Mouse (Mus musculus) heart, embryonic 14.5 days (tissue): ENCODE measurements around the gene Pcdh17. TPM values are rescaled to one million over a fixed set of nuclear protein-coding genes. Genes with fewer than 3 reads are reported as not detected.

Experiments
- ATAC-seq: fragments of 200-750 bp; cut with Nextera tagmentation; 2 replicates; pipeline ENCODE4 v1.8.0; 2017; ENCODE audit warnings: low read depth, moderate TSS enrichment; ENCODE audit not compliant: insufficient number of reproducible peaks, insufficient read depth, low FRiP score
- H3K27ac ChIP-seq, 2 experiments: fragments of 200-500 bp in 1 of 2; fragments of 300-500 bp in 1 of 2; sonication (generic) in 1 of 2; replicated peaks in 1 of 2; 2 replicates each; pipeline ENCODE4 v1.5.1; 2012 to 2014; ENCODE audit warnings: low read depth in 2 of 2, low read length in 2 of 2, control low read depth in 1 of 2, mild to moderate bottlenecking in 1 of 2, mixed read lengths in 1 of 2; ENCODE audit not compliant: control insufficient read depth in 1 of 2, insufficient read depth in 1 of 2
- H3K27me3 ChIP-seq: fragments of 300-500 bp; sonication (generic); 2 replicates; pipeline ENCODE4 v1.6.1; 2014; ENCODE audit warnings: mild to moderate bottlenecking, low read length, control low read depth; ENCODE audit not compliant: control insufficient read depth, insufficient read depth
- H3K36me3 ChIP-seq: fragments of 300-500 bp; sonication (generic); 2 replicates; pipeline ENCODE4 v1.6.1; 2014; ENCODE audit warnings: mild to moderate bottlenecking, control low read depth, low read length, mixed read lengths; ENCODE audit not compliant: control insufficient read depth, insufficient read depth
- H3K4me1 ChIP-seq, 2 experiments: fragments of 200-500 bp in 1 of 2; fragments of 300-500 bp in 1 of 2; sonication (generic) in 1 of 2; 2 replicates each; pipeline ENCODE4 v1.6.1; 2012 to 2014; ENCODE audit warnings: low read length in 2 of 2, control low read depth in 1 of 2, mixed read lengths in 1 of 2; ENCODE audit not compliant: control insufficient read depth in 2 of 2, insufficient read depth in 2 of 2
- H3K4me2 ChIP-seq: fragments of 300-500 bp; sonication (generic); 2 replicates; pipeline ENCODE4 v1.6.1; 2014; ENCODE audit warnings: mild to moderate bottlenecking, low read length
- H3K4me3 ChIP-seq, 2 experiments: fragments of 200-500 bp in 1 of 2; fragments of 300-500 bp in 1 of 2; sonication (generic) in 1 of 2; 2 replicates each; pipeline ENCODE4 v1.5.1; 2012 to 2014; ENCODE audit warnings: low read length in 2 of 2, mild to moderate bottlenecking in 2 of 2, control low read depth in 1 of 2, low read depth in 1 of 2, moderate library complexity in 1 of 2; ENCODE audit not compliant: control insufficient read depth in 1 of 2, insufficient read depth in 1 of 2
- H3K9ac ChIP-seq: fragments of 300-500 bp; sonication (generic); 2 replicates; pipeline ENCODE4 v1.6.1; 2014; ENCODE audit warnings: mild to moderate bottlenecking, low read length
- H3K9me3 ChIP-seq: fragments of 300-500 bp; sonication (generic); 2 replicates; pipeline ENCODE4 v1.6.1; 2016; ENCODE audit warnings: low read length, control low read depth; ENCODE audit not compliant: control insufficient read depth
- WGBS: fragments of 180-500 bp; shearing (Covaris S2); extraction: QIAGEN DNeasy Blood & Tissue Kit; methylation state at CpG from one replicate; pipeline ENCODE4 v1.1.7; 2014; 5-methylcytosine and 5-hydroxymethylcytosine counted together
- polyA plus RNA-seq: library from polyadenylated mRNA; unstranded; fragments of >200 nt; fragmentation: Nextera tagmentation; extraction: Ambion mirVana; gene quantifications from 2 replicates; pipeline ENCODE4 v1.2.1, GENCODE M21; 2014

Gene Pcdh17
- polyA plus RNA-seq, 1 experiment from 2014 or later: 3.5 TPM

DNA sequence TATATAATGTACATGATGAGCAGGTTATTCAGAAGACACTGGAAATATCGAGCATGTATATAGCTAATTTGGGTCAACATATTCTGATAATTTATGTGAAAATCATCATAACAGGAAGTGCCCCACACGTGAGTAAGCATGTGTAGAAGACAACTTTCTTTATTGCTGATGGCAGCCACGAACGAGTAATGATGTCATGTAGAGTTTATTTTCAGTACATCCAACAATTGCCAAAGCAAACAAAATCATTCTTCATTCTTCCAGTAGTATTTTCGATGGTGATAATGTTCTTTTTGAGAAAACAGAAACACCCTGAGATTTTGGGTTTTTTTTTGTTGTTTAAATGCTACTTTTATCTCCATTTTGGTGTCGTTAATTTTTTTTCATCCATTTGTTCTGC lies 37.2 kb downstream of the Pcdh17 start:
- Histone ChIP-seq H3K4me3 (no peak overlapping the region), H3K4me1 (no peaks in the 10 kb centered on the region), H3K36me3 (no peaks in the 10 kb centered on the region), H3K27ac (no peak overlapping the region), H3K9me3 (no peaks in the 10 kb centered on the region), H3K9ac (no peak overlapping the region), H3K4me2 (no peak overlapping the region), H3K27me3 (no peaks in the 10 kb centered on the region)
- 65% methylated on average over 6 of the region's 6 CpGs for WGBS
- no peak for ATAC-seq

GRCm38 (mm10) chr14:84484350-84484749 lies 41.0 kb downstream of the Pcdh17 start:
- H3K36me3 ChIP-seq: no peaks in the 10 kb centered on the region
- no peaks in the 10 kb centered on the region for H3K27me3 ChIP-seq
- H3K9ac ChIP-seq: no peak overlapping the region
- H3K4me1 ChIP-seq: no peaks in the 10 kb centered on the region
- WGBS: 77% methylated on average over 4 of the region's 4 CpGs
- no peak overlapping the region for H3K4me3 ChIP-seq
- ATAC-seq: no peak
- H3K27ac ChIP-seq: no peak overlapping the region
- no peaks in the 10 kb centered on the region for H3K9me3 ChIP-seq
- no peak overlapping the region for H3K4me2 ChIP-seq

DNA sequence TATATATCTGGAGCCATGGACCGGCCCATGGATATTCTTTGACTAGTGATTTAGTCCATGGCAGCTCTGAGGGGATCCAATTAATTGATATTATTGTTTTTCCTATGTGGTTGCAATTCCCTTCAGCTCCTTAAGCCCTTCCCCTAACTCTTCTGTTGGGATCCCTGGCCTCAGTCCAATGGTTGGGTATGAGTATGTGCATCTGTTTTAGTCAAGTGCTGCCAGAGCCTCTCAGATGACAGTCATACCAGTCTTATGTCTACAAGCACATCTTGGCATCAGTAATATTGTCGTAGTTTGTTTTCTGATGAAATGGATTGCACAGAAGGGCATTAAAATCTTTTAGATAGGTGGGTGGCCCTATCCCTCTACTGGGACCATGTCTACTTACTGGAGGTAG lies 67.6 kb downstream of the Pcdh17 start:
- Histone ChIP-seq H3K4me1 (no peaks in the 10 kb centered on the region), H3K4me2 (no peak overlapping the region), H3K4me3 (no peak overlapping the region), H3K9me3 (no peaks in the 10 kb centered on the region), H3K36me3 (no peaks in the 10 kb centered on the region), H3K27me3 (no peaks in the 10 kb centered on the region), H3K27ac (no peak overlapping the region), H3K9ac (no peak overlapping the region)
- WGBS: 82% methylated on average over 2 of the region's 2 CpGs
- ATAC-seq: no peak

- no peaks in the 10 kb centered on the region for H3K4me1 ChIP-seq
- no peak overlapping the region for H3K27ac ChIP-seq
- H3K4me2 ChIP-seq: no peak overlapping the region
- H3K9me3 ChIP-seq: no peaks in the 10 kb centered on the region
- H3K4me3 ChIP-seq: no peak overlapping the region
- no peaks in the 10 kb centered on the region for H3K36me3 ChIP-seq
- H3K27me3 ChIP-seq: no peaks in the 10 kb centered on the region
- H3K9ac ChIP-seq: no peak overlapping the region
- no peak for ATAC-seq
- WGBS: 52% methylated on average over 2 of the region's 2 CpGs
These were observed 89.0 kb downstream of the Pcdh17 start for GRCm38 (mm10) chr14:84532397-84532796.

- H3K27ac ChIP-seq: no peak overlapping the region
- H3K4me2 ChIP-seq: no peak overlapping the region
- no peaks in the 10 kb centered on the region for H3K36me3 ChIP-seq
- no peaks in the 10 kb centered on the region for H3K4me1 ChIP-seq
- no peak overlapping the region for H3K4me3 ChIP-seq
- no peak for ATAC-seq
- H3K9ac ChIP-seq: no peak overlapping the region
- no peaks in the 10 kb centered on the region for H3K27me3 ChIP-seq
- no peaks in the 10 kb centered on the region for H3K9me3 ChIP-seq
These were observed 91.9 kb downstream of the Pcdh17 start for GRCm38 (mm10) chr14:84535264-84535663.

GRCm38 (mm10) chr14:84541838-84542237 lies 98.5 kb downstream of the Pcdh17 start:
- whole genome bisulfite sequencing: 83% methylated on average over 3 of the region's 3 CpGs
- no peaks in the 10 kb centered on the region for H3K9me3 ChIP-seq
- no peak overlapping the region for H3K27ac ChIP-seq
- no peaks in the 10 kb centered on the region for H3K27me3 ChIP-seq
- no peak overlapping the region for H3K4me3 ChIP-seq
- no peak overlapping the region for H3K9ac ChIP-seq
- H3K4me1 ChIP-seq: no peaks in the 10 kb centered on the region
- ATAC-seq: no peak
- no peak overlapping the region for H3K4me2 ChIP-seq
- H3K36me3 ChIP-seq: no peaks in the 10 kb centered on the region

- H3K36me3 ChIP-seq: no peaks in the 10 kb centered on the region
- H3K27me3 ChIP-seq: no peaks in the 10 kb centered on the region
- no peak overlapping the region for H3K9ac ChIP-seq
- no peak overlapping the region for H3K4me2 ChIP-seq
- no peak overlapping the region for H3K4me3 ChIP-seq
- no peak overlapping the region for H3K27ac ChIP-seq
- no peak for ATAC-seq
- no peaks in the 10 kb centered on the region for H3K9me3 ChIP-seq
- 54% methylated on average over 2 of the region's 2 CpGs for whole genome bisulfite sequencing
- no peaks in the 10 kb centered on the region for H3K4me1 ChIP-seq
These were observed 102.6 kb downstream of the Pcdh17 start for GRCm38 (mm10) chr14:84545968-84546367.

- no peaks in the 10 kb centered on the region for H3K36me3 ChIP-seq
- 79% methylated on average over 10 of the region's 10 CpGs for WGBS
These were observed 104.3 kb downstream of the Pcdh17 start for GRCm38 (mm10) chr14:84547513-84548194.

More at GRCm38 (mm10) chr14:84547513-84548194, 104.3 kb downstream of the Pcdh17 start:
- no peak overlapping the region for H3K4me3 ChIP-seq
- no peak for ATAC-seq
- no peaks in the 10 kb centered on the region for H3K27me3 ChIP-seq
- H3K4me1 ChIP-seq: no peaks in the 10 kb centered on the region
- no peak overlapping the region for H3K9ac ChIP-seq
- no peak overlapping the region for H3K4me2 ChIP-seq
- no peak overlapping the region for H3K27ac ChIP-seq
- no peaks in the 10 kb centered on the region for H3K9me3 ChIP-seq
